Mouse (Mus musculus) heart, postnatal 25 days (tissue): ENCODE data around the gene Egr4. TPM values are rescaled to one million over a fixed set of nuclear protein-coding genes. Genes with fewer than 3 reads are reported as not detected.

Experiments
- DNase-seq: peaks from one replicate; pipeline ENCODE4 v3.0.0; 2022; ENCODE audit warnings: low spot score
- intact Hi-C: fragments of 180-260 bp; cut with DNase I; formaldehyde crosslinking; loops from one replicate; pipeline ENCODE4 v1.15.1; 2025
- total RNA-seq, 2 experiments: library from RNA; stranded (reverse); gene quantifications; 2 replicates each; pipeline ENCODE4 v1.2.3; 2021

Egr4 gene
- not detected for total RNA-seq

- no peak for DNase-seq
- intact Hi-C loops: no loop called here
These were observed at the start of gene Egr4 for GRCm38 (mm10) chr6:85513531-85513910. Egr4 (minus strand) TSS chr6:85513589.

- intact Hi-C loops: no loop called here
- DNase-seq: no peak
These were observed 49.0 kb upstream of the Egr4 start for GRCm38 (mm10) chr6:85562374-85562773.

- intact Hi-C loops: no loop called here
- DNase-seq: no peak
These were observed 34.3 kb upstream of the Egr4 start for GRCm38 (mm10) chr6:85547642-85548041.

- DNase-seq: no peak
- intact Hi-C loops: no loop called here
These were observed 31.0 kb upstream of the Egr4 start for GRCm38 (mm10) chr6:85544251-85544881.

- DNase-seq: no peak
- intact Hi-C loops: no loop called here
These were observed 30.2 kb upstream of the Egr4 start for GRCm38 (mm10) chr6:85543351-85544175.

- no peak for DNase-seq
- intact Hi-C loops: no loop called here
These were observed 9.4 kb upstream of the Egr4 start for GRCm38 (mm10) chr6:85522825-85523224.

- intact Hi-C loops: no loop called here
- no peak for DNase-seq
These were observed 8.6 kb upstream of the Egr4 start for GRCm38 (mm10) chr6:85522026-85522425.

- intact Hi-C loops: no loop called here
These were observed 4.8 kb upstream of the Egr4 start for GRCm38 (mm10) chr6:85518091-85518693.

GRCm38 (mm10) chr6:85515941-85516340 lies 2.6 kb upstream of the Egr4 start:
- DNase-seq: no peak
- intact Hi-C loops: no loop called here

More at GRCm38 (mm10) chr6:85518091-85518693, 4.8 kb upstream of the Egr4 start:
- DNase-seq: no peak

- no peak for DNase-seq
- intact Hi-C loops: no loop called here
These were observed 535 bp downstream of the Egr4 start for GRCm38 (mm10) chr6:85512577-85513530.

GRCm38 (mm10) chr6:85512056-85512440 lies 1.3 kb downstream of the Egr4 start:
- no peak for DNase-seq
- intact Hi-C loops: no loop called here

GRCm38 (mm10) chr6:85511286-85512055 lies 1.9 kb downstream of the Egr4 start:
- no peak for DNase-seq
- intact Hi-C loops: no loop called here

- DNase-seq: no peak
- intact Hi-C loops: no loop called here
These were observed 2.9 kb downstream of the Egr4 start for GRCm38 (mm10) chr6:85510476-85510875.

- intact Hi-C loops: no loop called here
- DNase-seq: no peak
These were observed 4.8 kb downstream of the Egr4 start for GRCm38 (mm10) chr6:85508602-85509001.

- no peak for DNase-seq
- intact Hi-C loops: no loop called here
These were observed 8.5 kb downstream of the Egr4 start for GRCm38 (mm10) chr6:85504908-85505307.

GRCm38 (mm10) chr6:85502911-85503250 lies 10.5 kb downstream of the Egr4 start, which contains the start of gene Fbxo41:
Fbxo41 (minus strand) TSS chr6:85502994.
- no peak for DNase-seq
- intact Hi-C loops: no loop called here

- intact Hi-C loops: no loop called here
- no peak for DNase-seq
These were observed 11.1 kb downstream of the Egr4 start for GRCm38 (mm10) chr6:85502103-85502910.

- intact Hi-C loops: no loop called here
- no peak for DNase-seq
These were observed 11.8 kb downstream of the Egr4 start for GRCm38 (mm10) chr6:85501571-85502102.
